25 mouse cellular contexts compared by ENCODE assay signal in genomic region chr15:68864234-68864633, GRCm38 (mm10).
DNase-seq lines count a peak whose midpoint lies in the region; ATAC-seq lines count a peak whose summit lies in the region.
"Had no signal": no experiment of that assay in that cellular context is flagged by ENCODE, and none has a peak within 500 bp of the region (broad histone marks: within the 10 kb centered on the region; RNA-seq: fewer than 3 reads in every experiment).

No protein-coding gene starts in this region.

- H3K9ac ChIP-seq in forebrain, embryonic 16.5 days (replicated peaks; ENCODE audit: low read depth, low read length), result no peak overlapping the region
- no peak overlapping the region for H3K9ac ChIP-seq in forebrain, embryonic 12.5 days
- H3K9ac ChIP-seq: embryonic facial prominence, embryonic 12.5 days; forebrain, embryonic 15.5 days had no signal

- H3K27ac ChIP-seq in forebrain, embryonic 16.5 days (ENCODE audit: low read length), result no peak overlapping the region
- H3K27ac ChIP-seq in forebrain, embryonic 12.5 days, result no peak overlapping the region
- H3K27ac ChIP-seq: embryonic facial prominence, embryonic 10.5 days; embryonic facial prominence, embryonic 12.5 days; forebrain, embryonic 15.5 days had no signal

- intact Hi-C loops in gastrocnemius, postnatal 36 days (cut with DNase I), result no loop called here

- no peak for DNase-seq in frontal cortex, postnatal 36 days (ENCODE audit: low spot score in 2 of 2)
- DNase-seq in layer of hippocampus, adult 9-11 months, result peak; percentile 8
- no peak for DNase-seq in layer of hippocampus, adult 9-10 months (ENCODE audit: low spot score)
- peak; percentile 12 for DNase-seq in telencephalon, adult 2 months (ENCODE audit: low read depth, low spot score)
- no peak for DNase-seq in gastrocnemius, postnatal 36 days
- DNase-seq: adrenal gland, adult 8-10 months; adrenal gland, postnatal 14 days; adrenal gland, postnatal 36 days; B cell, adult 2 months; cerebellum, adult 11-12 months; cerebellum, adult 2 months; cerebellum, adult 9-10 months; cerebellum, postnatal 10 days; cerebellum, postnatal 25 days had no signal

- no peaks in the 10 kb centered on the region for H3K36me3 ChIP-seq in forebrain, embryonic 16.5 days (ENCODE audit: control insufficient read depth, insufficient read depth)
- H3K36me3 ChIP-seq in forebrain, embryonic 12.5 days (replicated peaks), result no peaks in the 10 kb centered on the region
- H3K36me3 ChIP-seq: embryonic facial prominence, embryonic 10.5 days; embryonic facial prominence, embryonic 12.5 days; forebrain, embryonic 15.5 days; G1E had no signal

- H3K4me2 ChIP-seq in forebrain, embryonic 16.5 days (ENCODE audit: low read length), result no peak overlapping the region
- H3K4me2 ChIP-seq in forebrain, embryonic 12.5 days, result no peak overlapping the region
- H3K4me2 ChIP-seq: embryonic facial prominence, embryonic 12.5 days; forebrain, embryonic 15.5 days had no signal

- H3K9me3 ChIP-seq in forebrain, embryonic 16.5 days (ENCODE audit: control insufficient read depth, low read length), result no peaks in the 10 kb centered on the region
- H3K9me3 ChIP-seq in forebrain, embryonic 12.5 days, result no peaks in the 10 kb centered on the region
- H3K9me3 ChIP-seq: embryonic facial prominence, embryonic 10.5 days; embryonic facial prominence, embryonic 12.5 days; forebrain, embryonic 15.5 days had no signal

- no peak overlapping the region for H3K4me3 ChIP-seq in forebrain, embryonic 16.5 days (replicated peaks; ENCODE audit: low read length)
- no peak overlapping the region for H3K4me3 ChIP-seq in forebrain, embryonic 12.5 days (replicated peaks)
- H3K4me3 ChIP-seq: embryonic facial prominence, embryonic 10.5 days; embryonic facial prominence, embryonic 12.5 days; forebrain, embryonic 15.5 days had no signal

- 97% methylated on average over 1 of the region's 1 CpGs for WGBS in forebrain, embryonic 16.5 days
- WGBS in forebrain, embryonic 12.5 days, result 80% methylated on average over 1 of the region's 1 CpGs

- H3K27me3 ChIP-seq in forebrain, embryonic 16.5 days (replicated peaks; ENCODE audit: control insufficient read depth, insufficient read depth, low read length), result no peaks in the 10 kb centered on the region
- H3K27me3 ChIP-seq in forebrain, embryonic 12.5 days, result no peaks in the 10 kb centered on the region
- H3K27me3 ChIP-seq: CH12.LX; embryonic facial prominence, embryonic 12.5 days; forebrain, embryonic 15.5 days had no signal

- peak; percentile 52 for ATAC-seq in forebrain, embryonic 16.5 days
- ATAC-seq in forebrain, embryonic 12.5 days (ENCODE audit: low FRiP score), result no peak
- peak; percentile 78 for ATAC-seq in frontal cortex, adult (ENCODE audit: low TSS enrichment)
- ATAC-seq: activated CD4-positive, CD25-positive, alpha-beta regulatory T cell, adult 4 months; CD4-positive, CD25-positive, alpha-beta regulatory T cell, adult 4 months; forebrain, embryonic 15.5 days; Patski had no signal

- no peaks in the 10 kb centered on the region for H3K4me1 ChIP-seq in forebrain, embryonic 16.5 days (replicated peaks; ENCODE audit: control insufficient read depth, insufficient read depth, low read length)
- no peaks in the 10 kb centered on the region for H3K4me1 ChIP-seq in forebrain, embryonic 12.5 days
- H3K4me1 ChIP-seq: embryonic facial prominence, embryonic 10.5 days; embryonic facial prominence, embryonic 12.5 days; forebrain, embryonic 15.5 days had no signal

Comparison
In these comparisons a context has a peak if more than half of its experiments do, and no peak if none do; other contexts are left out.
1. DNase-seq: peak in layer of hippocampus, adult 9-11 months (single experiment) and telencephalon, adult 2 months (single experiment); none in frontal cortex, postnatal 36 days (0 of 2), layer of hippocampus, adult 9-10 months (single experiment) and gastrocnemius, postnatal 36 days (0 of 2).